Mouse (Mus musculus) adrenal gland, adult (tissue): ENCODE data around the gene Ctcfl.
"Not testable (repeated sequence)": the region's sequence is repeated elsewhere in the genome, so short reads cannot be mapped to it uniquely, and the experiment has no call there.

Source experiments
- DNase-seq, 2 experiments: peaks; one replicate each; pipeline ENCODE4 v3.0.0; 2022 to 2023; ENCODE audit warnings: low spot score in 1 of 2; ENCODE audit not compliant: inconsistent age in 2 of 2

Ctcfl gene

GRCm38 (mm10) chr2:173145808-173146207 is 26.5 kb upstream of the Ctcfl start:
- DNase-seq: no peak

- DNase-seq: peak; percentile 34 to 79
These were observed 24.3 kb upstream of the Ctcfl start for GRCm38 (mm10) chr2:173143611-173144010.

GRCm38 (mm10) chr2:173138323-173139239 is 19.3 kb upstream of the Ctcfl start:
- DNase-seq: peak; percentile 18 to 57

GRCm38 (mm10) chr2:173134695-173135094 is 15.4 kb upstream of the Ctcfl start:
- no peak for DNase-seq

GRCm38 (mm10) chr2:173132794-173133300 is 13.5 kb upstream of the Ctcfl start:
- peak in 1 of 2 experiments; percentile 50 for DNase-seq

GRCm38 (mm10) chr2:173132262-173132661 is 12.9 kb upstream of the Ctcfl start:
- DNase-seq: no peak

- no peak for DNase-seq
These were observed 9.8 kb upstream of the Ctcfl start for GRCm38 (mm10) chr2:173129111-173129510.

- no peak for DNase-seq
These were observed 7.1 kb upstream of the Ctcfl start for GRCm38 (mm10) chr2:173126386-173126785.

- DNase-seq: no peak
These were observed 4.9 kb upstream of the Ctcfl start for GRCm38 (mm10) chr2:173124022-173124735.

GRCm38 (mm10) chr2:173120117-173120516 is 792 bp upstream of the Ctcfl start:
- DNase-seq: not testable (repeated sequence)

- DNase-seq: not testable (repeated sequence)
These were observed 5.5 kb downstream of the Ctcfl start for GRCm38 (mm10) chr2:173113796-173114195.

- DNase-seq: peak in 1 of 2 experiments; percentile 41
These were observed 8.8 kb downstream of the Ctcfl start for GRCm38 (mm10) chr2:173110571-173110970.

GRCm38 (mm10) chr2:173109510-173109909 is 9.8 kb downstream of the Ctcfl start:
- DNase-seq: no peak

- no peak for DNase-seq
These were observed 10.7 kb downstream of the Ctcfl start for GRCm38 (mm10) chr2:173108509-173109190.

- DNase-seq: peak; percentile 52 to 90
These were observed 12.2 kb downstream of the Ctcfl start for GRCm38 (mm10) chr2:173106889-173107785.

GRCm38 (mm10) chr2:173106409-173106808 is 12.9 kb downstream of the Ctcfl start:
- DNase-seq: no peak

GRCm38 (mm10) chr2:173097337-173097736 is 22.0 kb downstream of the Ctcfl start:
- DNase-seq: not testable (repeated sequence)

GRCm38 (mm10) chr2:173089437-173089836 is 29.9 kb downstream of the Ctcfl start:
- peak; percentile 75 to 94 for DNase-seq

- peak in 1 of 2 experiments; percentile 61 for DNase-seq
These were observed 31.9 kb downstream of the Ctcfl start for GRCm38 (mm10) chr2:173087405-173087804.

GRCm38 (mm10) chr2:173085763-173086162 is 33.6 kb downstream of the Ctcfl start:
- DNase-seq: no peak
